Mouse (Mus musculus): ENCODE measurements around the gene Pik3cg.

GRCm38 (mm10) chr12:32127599-32128507 lies 80.6 kb downstream of the Pik3cg start:
- TF ChIP-seq GATA1 (IDR thresholded peaks at IDR 0.05; ENCODE audit: borderline replicate concordance, low read length) (no peak), FLI1 (IDR thresholded peaks at IDR 0.05; ENCODE audit: low read length) (no peak)

Measured in megakaryocyte, embryonic 14.5 days (primary cell).